Mouse (Mus musculus): ENCODE data around the gene Wdfy1.

DNA sequence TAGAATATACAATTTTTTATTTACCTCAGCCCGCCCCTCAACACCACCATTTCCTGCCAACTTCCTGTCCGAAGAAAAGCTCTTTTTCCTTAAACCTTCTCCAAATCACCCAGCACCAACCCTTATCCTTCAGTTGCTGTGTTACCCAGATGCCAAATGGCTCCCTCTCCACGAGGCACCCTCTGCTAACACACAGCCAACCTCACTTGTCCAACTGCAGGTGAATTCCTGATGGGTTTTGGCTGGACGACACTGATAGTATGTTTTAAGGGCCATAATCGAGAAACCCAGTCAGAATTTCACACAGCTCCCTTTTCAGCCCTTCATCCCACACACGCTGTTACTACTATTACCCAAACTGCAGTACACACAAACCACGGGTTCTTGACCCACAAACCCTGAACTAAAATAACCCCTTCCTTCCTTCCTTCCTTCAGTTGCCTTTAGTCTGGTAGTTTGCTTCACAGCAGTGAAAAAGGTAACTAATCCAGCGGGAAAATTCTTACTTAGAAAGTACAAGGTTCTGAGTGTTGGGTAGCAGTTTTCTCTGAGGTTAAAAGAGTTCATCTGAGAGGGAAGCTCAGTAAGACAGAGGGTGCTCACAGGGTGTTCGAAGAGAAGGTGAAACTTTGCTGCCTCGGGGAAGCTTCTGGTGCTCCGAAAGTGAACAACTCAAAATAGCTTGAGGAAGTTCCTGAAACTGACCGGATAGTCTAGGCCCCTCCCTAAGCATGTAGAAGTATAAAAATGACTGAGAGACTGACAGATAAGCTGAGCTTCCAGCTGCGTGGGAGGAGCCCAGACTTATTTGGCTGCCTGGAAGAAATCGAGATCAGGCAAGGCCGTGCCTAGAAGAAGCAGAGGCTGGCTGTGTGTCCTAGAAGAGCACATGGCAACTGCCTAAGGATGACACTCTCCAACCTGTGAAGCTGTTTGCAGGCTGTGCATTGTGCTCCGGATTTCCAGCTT lies 13.4 kb downstream of the Wdfy1 start:
- TF ChIP-seq EP300 (IDR thresholded peaks at IDR 0.05; ENCODE audit: insufficient read depth, low read depth, low read length) (no peak), POLR2A (IDR thresholded peaks at IDR 0.05; ENCODE audit: insufficient read depth, low read depth, low read length) (no peak)

All from heart, adult 2 months (tissue).